Mouse (Mus musculus) forebrain, embryonic 14.5 days (tissue): Measurements from ENCODE around the gene Tmem51. TPM values are rescaled to one million over a fixed set of nuclear protein-coding genes. Genes with fewer than 3 reads are reported as not detected.

Experiments used
- ATAC-seq: fragments of 200-750 bp; cut with Nextera tagmentation; 2 replicates; pipeline ENCODE4 v1.8.0; 2017; ENCODE audit warnings: mild to moderate bottlenecking, moderate library complexity
- DNase-seq: peaks from one replicate; pipeline ENCODE4 v3.0.0-alpha.2; 2015; ENCODE audit warnings: low spot score
- H3K27ac ChIP-seq: fragments of 300-500 bp; sonication (generic); 2 replicates; pipeline ENCODE4 v1.5.1; 2014; ENCODE audit warnings: low read depth, mild to moderate bottlenecking, control low read depth, low read length, moderate library complexity
- H3K27me3 ChIP-seq: fragments of 300-500 bp; sonication (generic); replicated peaks from 2 replicates; pipeline ENCODE4 v1.6.1; 2014; ENCODE audit warnings: low read length, control low read depth, mixed read lengths; ENCODE audit not compliant: control insufficient read depth, insufficient read depth
- H3K36me3 ChIP-seq: fragments of 300-500 bp; sonication (generic); 2 replicates; pipeline ENCODE4 v1.6.1; 2014; ENCODE audit warnings: low read length, control low read depth; ENCODE audit not compliant: control insufficient read depth, insufficient read depth
- H3K4me1 ChIP-seq: fragments of 300-500 bp; sonication (generic); 2 replicates; pipeline ENCODE4 v1.6.1; 2014; ENCODE audit warnings: antibody characterized with exemption, low read length, control low read depth; ENCODE audit not compliant: control insufficient read depth, insufficient read depth
- H3K4me2 ChIP-seq: fragments of 300-500 bp; sonication (generic); 2 replicates; pipeline ENCODE4 v1.6.1; 2014; ENCODE audit warnings: mild to moderate bottlenecking, control low read depth, low read length
- H3K4me3 ChIP-seq: fragments of 300-500 bp; sonication (generic); 2 replicates; pipeline ENCODE4 v1.5.1; 2014; ENCODE audit warnings: low read depth, low read length, control low read depth
- H3K9ac ChIP-seq: fragments of 300-500 bp; sonication (generic); 2 replicates; pipeline ENCODE4 v1.6.1; 2014; ENCODE audit warnings: mild to moderate bottlenecking, low read length, control low read depth, moderate library complexity
- H3K9me3 ChIP-seq: fragments of 300-500 bp; sonication (generic); replicated peaks from 2 replicates; pipeline ENCODE4 v1.6.1; 2016; ENCODE audit warnings: low read length, control low read depth, mixed read lengths; ENCODE audit not compliant: control insufficient read depth
- WGBS: fragments of 180-500 bp; shearing (Covaris S2); extraction: QIAGEN DNeasy Blood & Tissue Kit; methylation state at CpG from one replicate; pipeline ENCODE4 v1.1.7; 2014; 5-methylcytosine and 5-hydroxymethylcytosine counted together
- polyA plus RNA-seq: library from polyadenylated mRNA; unstranded; fragments of >200 nt; fragmentation: Nextera tagmentation; extraction: Ambion mirVana; gene quantifications from 2 replicates; pipeline ENCODE4 v1.2.1, GENCODE M21; 2014

The Tmem51 gene
- polyA plus RNA-seq, 1 experiment from 2014 or later = 6.5 TPM

GRCm38 (mm10) chr4:142077572-142078271 lies 6.4 kb downstream of the Tmem51 start:
- H3K9me3 ChIP-seq = no peaks in the 10 kb centered on the region
- no peak overlapping the region for H3K4me3 ChIP-seq
- 49% methylated on average over 18 of the region's 18 CpGs for WGBS
- DNase-seq (peak; percentile 57), ATAC-seq (no peak)
- H3K4me1 ChIP-seq = peaks cover 3% of the 10 kb centered on the region; the same call in 1 of the 2 replicates
- H3K9ac ChIP-seq = no peak overlapping the region
- no peak overlapping the region for H3K4me2 ChIP-seq
- no peaks in the 10 kb centered on the region for H3K36me3 ChIP-seq
- no peak overlapping the region for H3K27ac ChIP-seq
- no peaks in the 10 kb centered on the region for H3K27me3 ChIP-seq

DNA sequence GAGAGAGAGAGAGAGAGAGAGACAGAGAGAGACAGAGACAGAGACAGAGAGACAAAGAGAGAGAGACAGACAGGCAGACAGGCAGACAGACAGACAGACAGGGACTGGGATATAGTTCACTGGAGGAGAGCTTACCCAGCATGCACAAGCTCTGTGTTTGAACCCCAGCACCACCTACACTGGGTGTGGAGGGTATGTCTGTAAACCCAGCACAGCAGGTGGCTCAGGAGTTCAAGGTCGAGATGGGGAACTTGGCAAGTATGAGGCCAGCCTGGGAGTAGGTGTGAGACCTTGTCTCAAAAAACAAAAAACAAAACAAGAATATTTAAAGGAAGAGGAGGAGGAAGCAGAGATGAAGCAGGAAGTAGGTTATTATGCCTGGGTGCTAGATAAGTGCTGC lies 7.2 kb downstream of the Tmem51 start:
- DNase-seq = no peak
- no peak for ATAC-seq
- Histone ChIP-seq H3K9ac (no peak overlapping the region), H3K36me3 (no peaks in the 10 kb centered on the region), H3K4me3 (no peak overlapping the region), H3K27ac (no peak overlapping the region), H3K9me3 (no peaks in the 10 kb centered on the region), H3K4me1 (peaks cover 3% of the 10 kb centered on the region; the same call in 1 of the 2 replicates), H3K4me2 (no peak overlapping the region), H3K27me3 (no peaks in the 10 kb centered on the region)
- WGBS = 48% methylated on average over 1 of the region's 1 CpGs

DNA sequence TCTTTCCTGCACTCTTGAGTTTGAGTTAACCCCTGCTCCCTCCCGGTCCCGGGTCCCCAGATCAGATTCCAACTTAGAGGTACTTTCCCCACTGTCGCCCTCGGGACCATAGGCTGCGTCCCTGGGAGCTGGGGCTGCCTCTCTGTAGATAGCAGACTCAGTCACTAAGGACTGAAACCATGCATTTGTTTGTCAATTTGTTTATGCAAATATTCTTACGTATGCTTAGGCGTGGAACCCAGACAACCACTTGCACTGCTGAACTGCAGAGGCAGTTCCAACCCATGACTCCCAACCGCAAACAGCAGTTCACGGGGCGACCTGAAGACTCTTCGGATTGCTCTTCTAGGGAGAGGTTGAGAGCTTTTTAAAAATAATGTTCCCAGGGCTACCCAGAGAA lies 8.2 kb downstream of the Tmem51 start:
- DNase-seq = no peak
- 87% methylated on average over 11 of the region's 11 CpGs for WGBS

DNA sequence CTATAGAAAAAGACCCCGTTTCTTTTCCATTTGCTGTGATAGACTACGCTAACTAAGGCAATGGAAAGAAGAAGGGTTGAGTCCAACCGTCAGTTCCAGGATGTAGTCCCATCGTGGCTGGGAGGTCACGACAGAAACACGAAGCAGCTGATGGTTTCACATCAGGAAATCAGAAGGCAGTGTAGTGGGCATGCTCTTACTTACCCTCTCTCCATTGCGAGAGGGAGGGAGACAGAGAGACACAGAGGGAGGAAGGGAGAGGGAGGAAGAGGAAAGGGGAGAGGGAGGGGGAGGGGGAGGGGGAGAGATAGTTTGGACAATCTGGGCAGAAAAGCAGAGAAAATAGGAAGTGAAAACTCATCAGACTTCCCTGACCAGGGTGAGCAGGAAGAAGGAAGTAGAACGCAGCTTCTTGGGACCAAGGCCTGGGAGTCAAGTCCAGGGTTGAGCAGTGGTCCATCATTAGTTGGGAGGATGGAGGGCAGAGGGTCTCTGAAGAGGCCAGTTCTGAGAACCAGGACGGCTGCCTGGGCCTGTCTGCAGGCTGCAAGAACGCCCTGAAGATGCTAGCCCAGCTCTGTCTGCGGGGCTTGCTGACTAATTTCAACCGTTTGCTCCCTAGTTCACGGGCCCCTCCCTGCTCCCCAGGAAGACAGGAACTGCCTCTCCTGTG lies 9.9 kb downstream of the Tmem51 start:
- H3K4me1 ChIP-seq = peaks cover 1% of the 10 kb centered on the region; the same call in 1 of the 2 replicates

More for the DNA sequence above, 8.2 kb downstream of the Tmem51 start:
- H3K36me3 ChIP-seq = no peaks in the 10 kb centered on the region
- H3K4me2 ChIP-seq = no peak overlapping the region
- no peaks in the 10 kb centered on the region for H3K9me3 ChIP-seq
- no peak for ATAC-seq
- 0 out of 2 replicates have a peak, but pooled peaks cover 3% of the 10 kb centered on the region for H3K27me3 ChIP-seq
- H3K27ac ChIP-seq = no peak overlapping the region
- no peak overlapping the region for H3K4me3 ChIP-seq
- no peak overlapping the region for H3K9ac ChIP-seq
- H3K4me1 ChIP-seq = peaks cover 3% of the 10 kb centered on the region; the same call in 1 of the 2 replicates

DNA sequence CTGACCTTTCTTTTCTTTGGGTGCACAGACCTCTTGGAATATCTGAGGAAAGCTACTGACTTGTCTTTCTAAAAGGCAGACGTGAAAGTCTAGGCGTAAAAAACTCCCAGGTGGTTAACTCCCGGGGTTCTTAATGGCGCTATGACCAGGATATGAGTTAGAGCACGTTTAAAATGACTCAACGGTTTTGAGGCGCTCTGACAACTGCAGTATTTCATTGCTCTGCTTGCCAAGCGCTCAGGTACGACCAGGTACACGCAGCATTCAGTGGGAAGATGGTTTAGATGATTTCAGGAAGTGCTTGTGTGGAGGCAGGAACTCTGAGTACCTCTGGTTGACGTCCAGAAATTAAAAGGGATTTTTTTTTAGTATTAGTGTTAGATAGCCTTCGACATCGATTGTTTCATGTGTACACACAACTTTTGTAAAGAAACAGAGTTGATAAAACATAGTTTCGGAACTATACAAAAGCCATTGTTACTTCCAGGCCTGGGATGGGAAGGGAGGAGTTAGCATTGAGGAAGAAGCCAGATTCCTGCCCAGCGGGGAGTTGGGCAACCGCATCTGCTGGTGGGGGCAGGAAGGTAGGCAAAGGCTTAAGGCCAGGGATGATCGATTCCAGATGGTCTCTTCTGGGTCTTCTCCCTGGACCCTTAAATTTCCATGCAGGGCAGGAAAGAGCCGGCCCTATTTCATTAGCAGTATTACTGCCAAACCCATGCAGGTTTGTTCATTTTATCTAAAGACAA lies 12.7 kb downstream of the Tmem51 start:
- Histone ChIP-seq H3K9ac (no peak overlapping the region), H3K4me3 (no peak overlapping the region), H3K4me1 (peaks cover 4% of the 10 kb centered on the region; the same call in 1 of the 2 replicates), H3K4me2 (no peak overlapping the region), H3K9me3 (no peaks in the 10 kb centered on the region), H3K36me3 (no peaks in the 10 kb centered on the region), H3K27me3 (peaks cover 11% of the 10 kb centered on the region; the same call in 1 of the 2 replicates), H3K27ac (no peak overlapping the region)
- ATAC-seq (no peak), DNase-seq (no peak)
- WGBS = 13% methylated on average over 18 of the region's 18 CpGs

More for the DNA sequence above, 9.9 kb downstream of the Tmem51 start:
- no peak for ATAC-seq
- H3K9ac ChIP-seq = no peak overlapping the region
- H3K27ac ChIP-seq = no peak overlapping the region
- H3K9me3 ChIP-seq = no peaks in the 10 kb centered on the region
- peaks cover 11% of the 10 kb centered on the region; the same call in 1 of the 2 replicates for H3K27me3 ChIP-seq
- H3K36me3 ChIP-seq = no peaks in the 10 kb centered on the region
- no peak for DNase-seq
- WGBS = 66% methylated on average over 13 of the region's 13 CpGs
- no peak overlapping the region for H3K4me3 ChIP-seq
- no peak overlapping the region for H3K4me2 ChIP-seq

GRCm38 (mm10) chr4:142070840-142071239 lies 13.3 kb downstream of the Tmem51 start:
- ATAC-seq = no peak
- no peaks in the 10 kb centered on the region for H3K36me3 ChIP-seq
- H3K27me3 ChIP-seq = peaks cover 11% of the 10 kb centered on the region; the same call in 1 of the 2 replicates
- no peak overlapping the region for H3K9ac ChIP-seq
- no peak overlapping the region for H3K27ac ChIP-seq
- 8% methylated on average over 8 of the region's 8 CpGs for WGBS
- no peak overlapping the region for H3K4me3 ChIP-seq
- no peaks in the 10 kb centered on the region for H3K9me3 ChIP-seq
- no peak for DNase-seq
- H3K4me1 ChIP-seq = peaks cover 4% of the 10 kb centered on the region; the same call in 1 of the 2 replicates
- H3K4me2 ChIP-seq = no peak overlapping the region

GRCm38 (mm10) chr4:142068899-142069812 lies 14.9 kb downstream of the Tmem51 start:
- ATAC-seq (no peak), DNase-seq (no peak)
- Histone ChIP-seq H3K36me3 (no peaks in the 10 kb centered on the region), H3K4me1 (peaks cover 4% of the 10 kb centered on the region; the same call in 1 of the 2 replicates), H3K27me3 (peaks cover 11% of the 10 kb centered on the region; the same call in 1 of the 2 replicates), H3K4me3 (no peak overlapping the region), H3K9me3 (no peaks in the 10 kb centered on the region), H3K4me2 (no peak overlapping the region), H3K27ac (no peak overlapping the region), H3K9ac (peak overlapping the region; percentile 35; the same call in 1 of the 2 replicates)
- 15% methylated on average over 18 of the region's 18 CpGs for WGBS

DNA sequence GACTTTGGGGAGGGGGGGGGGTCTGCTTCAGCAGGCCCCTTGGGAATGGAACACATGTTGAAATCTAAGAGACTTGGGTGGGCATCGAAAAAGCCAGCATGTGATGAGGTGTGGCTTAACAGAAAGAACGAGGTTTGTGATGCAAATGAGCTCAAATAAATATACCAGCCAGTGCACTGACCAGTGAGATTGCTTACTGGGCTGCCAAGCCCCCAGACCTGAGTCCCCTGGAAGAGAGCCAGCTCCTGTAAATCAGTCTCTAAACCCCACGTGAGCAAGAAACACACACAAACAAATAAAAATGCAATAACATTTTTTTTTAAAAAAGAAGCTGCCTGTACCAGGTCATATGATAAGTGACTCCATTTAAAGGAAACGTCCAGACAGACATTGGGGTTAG lies 17.5 kb downstream of the Tmem51 start:
- ATAC-seq (no peak), DNase-seq (peak; percentile 32)
- Histone ChIP-seq H3K4me3 (no peak overlapping the region), H3K36me3 (no peaks in the 10 kb centered on the region), H3K27me3 (peaks cover 11% of the 10 kb centered on the region; the same call in 1 of the 2 replicates), H3K9me3 (no peaks in the 10 kb centered on the region), H3K27ac (no peak overlapping the region), H3K4me2 (no peak overlapping the region), H3K4me1 (peaks cover 4% of the 10 kb centered on the region; the same call in 1 of the 2 replicates), H3K9ac (no peak overlapping the region)
- WGBS = 27% methylated on average over 4 of the region's 4 CpGs
